Mouse (Mus musculus): ENCODE results near the gene Lao1. TPM values are rescaled to one million over a fixed set of nuclear protein-coding genes. Genes with fewer than 3 reads are reported as not detected.

Lao1 gene
- polyA plus RNA-seq, 1 experiment from 2014 or later = 0.28 TPM

GRCm38 (mm10) chr4:119017078-119017477 lies 55.7 kb downstream of the Lao1 start:
- Histone ChIP-seq H3K4me1 (peaks cover 10% of the 10 kb centered on the region), H3K36me3 (no peaks in the 10 kb centered on the region)

More at GRCm38 (mm10) chr4:119017078-119017477, 55.7 kb downstream of the Lao1 start:
- Histone ChIP-seq H3K27ac (replicated peaks) (no peak overlapping the region), H3K9me3 (no peaks in the 10 kb centered on the region), H3K4me3 (no peak overlapping the region), H3K27me3 (no peaks in the 10 kb centered on the region), H3K9ac (replicated peaks) (no peak overlapping the region), H3K4me2 (replicated peaks) (no peak overlapping the region)
- no peak for ATAC-seq (replicated peaks)
- 82% methylated on average over 5 of the region's 5 CpGs for WGBS

Other genes starting within 250 kb of the Lao1 start
- gene Olfr1340, start 241.4 kb upstream of the Lao1 start, polyA plus RNA-seq (2015; fragmentation: Nextera tagmentation; extraction: Ambion mirVana) = not detected in 2 replicates
- gene Olfr1339, start 229.4 kb upstream of the Lao1 start, polyA plus RNA-seq (2015; fragmentation: Nextera tagmentation; extraction: Ambion mirVana) = not detected in 2 replicates
- not detected in 2 replicates for gene Olfr1338, start 202.8 kb upstream of the Lao1 start, polyA plus RNA-seq (2015; fragmentation: Nextera tagmentation; extraction: Ambion mirVana)
- not detected in 2 replicates for gene Olfr1337, start 179.0 kb upstream of the Lao1 start, polyA plus RNA-seq (2015; fragmentation: Nextera tagmentation; extraction: Ambion mirVana)
- not detected in 2 replicates for gene Olfr1335, start 151.6 kb upstream of the Lao1 start, polyA plus RNA-seq (2015; fragmentation: Nextera tagmentation; extraction: Ambion mirVana)
- gene Olfr1333, start 125.3 kb upstream of the Lao1 start, polyA plus RNA-seq (2015; fragmentation: Nextera tagmentation; extraction: Ambion mirVana) = not detected in 2 replicates
- not detected in 2 replicates for gene Olfr1331, start 96.9 kb upstream of the Lao1 start, polyA plus RNA-seq (2015; fragmentation: Nextera tagmentation; extraction: Ambion mirVana)
- not detected in 2 replicates for gene Olfr1330, start 73.0 kb upstream of the Lao1 start, polyA plus RNA-seq (2015; fragmentation: Nextera tagmentation; extraction: Ambion mirVana)
- not detected in 2 replicates for gene Olfr1329, start 44.1 kb upstream of the Lao1 start, polyA plus RNA-seq (2015; fragmentation: Nextera tagmentation; extraction: Ambion mirVana)
- not detected in 2 replicates for gene Olfr1328, start 23.0 kb upstream of the Lao1 start, polyA plus RNA-seq (2015; fragmentation: Nextera tagmentation; extraction: Ambion mirVana)
- 89.5 and 89.7 TPM in 2 replicates for gene Slc2a1, start 147.1 kb downstream of the Lao1 start, polyA plus RNA-seq (2015; fragmentation: Nextera tagmentation; extraction: Ambion mirVana)
- gene Zfp691, start 212.6 kb downstream of the Lao1 start, polyA plus RNA-seq (2015; fragmentation: Nextera tagmentation; extraction: Ambion mirVana) = 5.0 and 5.4 TPM in 2 replicates
- 0.27 and 0.61 TPM in 2 replicates for gene Ermap, start 228.4 kb downstream of the Lao1 start, polyA plus RNA-seq (2015; fragmentation: Nextera tagmentation; extraction: Ambion mirVana)
- gene Svbp, start 233.7 kb downstream of the Lao1 start, polyA plus RNA-seq (2015; fragmentation: Nextera tagmentation; extraction: Ambion mirVana) = 256 and 267 TPM in 2 replicates